Mouse (Mus musculus) megakaryocyte, embryonic 14.5 days (primary cell): ENCODE results near the gene Oca2. TPM values are rescaled to one million over a fixed set of nuclear protein-coding genes. Genes with fewer than 3 reads are reported as not detected.

Experiments
- H3K27me3 ChIP-seq: replicated peaks from 2 replicates; pipeline ENCODE3; 2012; ENCODE audit warnings: inconsistent platforms
- H3K36me3 ChIP-seq: replicated peaks from 2 replicates; pipeline ENCODE3; 2012; ENCODE audit warnings: low read length, inconsistent platforms, mixed read lengths
- H3K4me1 ChIP-seq: 2 replicates; pipeline ENCODE4 v1.6.1; 2012; ENCODE audit warnings: inconsistent platforms
- H3K4me3 ChIP-seq: replicated peaks from 2 replicates; pipeline ENCODE3; 2012; ENCODE audit warnings: moderate library complexity, mild to moderate bottlenecking, inconsistent platforms
- H3K9me3 ChIP-seq: 2 replicates; pipeline ENCODE4 v1.6.1; 2012; ENCODE audit warnings: inconsistent platforms
- FLI1 ChIP-seq: IDR thresholded peaks from 2 replicates; pipeline ENCODE4 v1.6.1; 2012; ENCODE audit warnings: low read length, inconsistent platforms, mixed read lengths
- GATA1 ChIP-seq: IDR thresholded peaks from 3 replicates; pipeline ENCODE4 v1.6.1; 2012; ENCODE audit warnings: mixed read lengths, low read length, inconsistent platforms, borderline replicate concordance
- polyA plus RNA-seq: library from polyadenylated mRNA; stranded (reverse); fragments of >175 nt; gene quantifications from 2 replicates; pipeline ENCODE4 v1.2.3, GENCODE M21; 2012; ENCODE audit warnings: low replicate concordance; ENCODE audit not compliant: insufficient read depth

Gene Oca2
- polyA plus RNA-seq, 1 experiment = not detected

GRCm38 (mm10) chr7:56499767-56500166 lies 260.2 kb downstream of the Oca2 start:
- peaks cover 4% of the 10 kb centered on the region; the same call in 1 of the 2 replicates for H3K9me3 ChIP-seq
- no peaks in the 10 kb centered on the region for H3K27me3 ChIP-seq
- H3K4me3 ChIP-seq = no peak overlapping the region
- H3K4me1 ChIP-seq = no peaks in the 10 kb centered on the region
- TF ChIP-seq FLI1 (no peak), GATA1 (no peak)
- no peaks in the 10 kb centered on the region for H3K36me3 ChIP-seq

- peaks cover 4% of the 10 kb centered on the region; the same call in 1 of the 2 replicates for H3K9me3 ChIP-seq
- H3K36me3 ChIP-seq = no peaks in the 10 kb centered on the region
- H3K4me3 ChIP-seq = no peak overlapping the region
- no peaks in the 10 kb centered on the region for H3K4me1 ChIP-seq
- TF ChIP-seq GATA1 = no peak
- H3K27me3 ChIP-seq = no peaks in the 10 kb centered on the region
These were observed 260.9 kb downstream of the Oca2 start for GRCm38 (mm10) chr7:56500438-56500837.

GRCm38 (mm10) chr7:56518581-56518980 lies 279.0 kb downstream of the Oca2 start:
- no peaks in the 10 kb centered on the region for H3K36me3 ChIP-seq
- TF ChIP-seq FLI1 (no peak), GATA1 (no peak)
- 0 out of 2 replicates have a peak, but pooled peaks cover 2% of the 10 kb centered on the region for H3K9me3 ChIP-seq

GRCm38 (mm10) chr7:56519741-56520140 lies 280.2 kb downstream of the Oca2 start:
- Histone ChIP-seq H3K36me3 (no peaks in the 10 kb centered on the region), H3K4me1 (no peaks in the 10 kb centered on the region), H3K9me3 (0 out of 2 replicates have a peak, but pooled peaks cover 2% of the 10 kb centered on the region), H3K27me3 (no peaks in the 10 kb centered on the region), H3K4me3 (no peak overlapping the region)
- TF ChIP-seq GATA1 (no peak), FLI1 (no peak)

More at GRCm38 (mm10) chr7:56518581-56518980, 279.0 kb downstream of the Oca2 start:
- Histone ChIP-seq H3K4me3 (no peak overlapping the region), H3K27me3 (no peaks in the 10 kb centered on the region), H3K4me1 (no peaks in the 10 kb centered on the region)

- Histone ChIP-seq H3K4me1 (no peaks in the 10 kb centered on the region), H3K36me3 (no peaks in the 10 kb centered on the region), H3K27me3 (no peaks in the 10 kb centered on the region), H3K9me3 (no peaks in the 10 kb centered on the region), H3K4me3 (no peak overlapping the region)
- TF ChIP-seq FLI1 = no peak
- TF ChIP-seq GATA1 = no peak
These were observed 295.3 kb downstream of the Oca2 start for GRCm38 (mm10) chr7:56534856-56535255.

GRCm38 (mm10) chr7:56549226-56549625 lies 309.7 kb downstream of the Oca2 start:
- no peaks in the 10 kb centered on the region for H3K4me1 ChIP-seq
- H3K36me3 ChIP-seq = no peaks in the 10 kb centered on the region
- TF ChIP-seq GATA1 (no peak), FLI1 (no peak)

GRCm38 (mm10) chr7:56551804-56552203 lies 312.2 kb downstream of the Oca2 start:
- H3K4me1 ChIP-seq = no peaks in the 10 kb centered on the region
- H3K27me3 ChIP-seq = no peaks in the 10 kb centered on the region
- no peak overlapping the region for H3K4me3 ChIP-seq
- H3K9me3 ChIP-seq = peaks cover 15% of the 10 kb centered on the region; the same call in 1 of the 2 replicates
- H3K36me3 ChIP-seq = no peaks in the 10 kb centered on the region
- TF ChIP-seq GATA1 (no peak), FLI1 (no peak)

More at GRCm38 (mm10) chr7:56549226-56549625, 309.7 kb downstream of the Oca2 start:
- Histone ChIP-seq H3K4me3 (no peak overlapping the region), H3K9me3 (0 out of 2 replicates have a peak, but pooled peaks cover 3% of the 10 kb centered on the region), H3K27me3 (no peaks in the 10 kb centered on the region)

Other genes starting within 250 kb of the Oca2 start
- gene Nipa1, start 219.8 kb upstream of the Oca2 start, polyA plus RNA-seq = 0.86 TPM in 1 of 2 replicates, not detected in the other
- 0.45 and 0.82 TPM in 2 replicates for gene Herc2, start 189.6 kb upstream of the Oca2 start, polyA plus RNA-seq